Mouse (Mus musculus) hindbrain, embryonic 14.5 days (tissue): Measurements from ENCODE around the gene Polr3a. TPM values are rescaled to one million over a fixed set of nuclear protein-coding genes. Genes with fewer than 3 reads are reported as not detected.

Experiments
- ATAC-seq: fragments of 200-750 bp; cut with Nextera tagmentation; 2 replicates; pipeline ENCODE4 v1.8.0; 2017; ENCODE audit warnings: moderate number of reproducible peaks, mild to moderate bottlenecking, moderate TSS enrichment, moderate library complexity; ENCODE audit not compliant: low FRiP score
- DNase-seq: peaks from one replicate; pipeline ENCODE4 v3.0.0-alpha.2; 2015; ENCODE audit warnings: low spot score
- H3K27ac ChIP-seq: fragments of 300-500 bp; sonication (generic); 2 replicates; pipeline ENCODE4 v1.5.1; 2014; ENCODE audit warnings: mild to moderate bottlenecking, moderate library complexity
- H3K27me3 ChIP-seq: fragments of 300-500 bp; sonication (generic); 2 replicates; pipeline ENCODE4 v1.6.1; 2014; ENCODE audit warnings: mild to moderate bottlenecking, low read length, mixed read lengths; ENCODE audit not compliant: control insufficient read depth, insufficient read depth
- H3K36me3 ChIP-seq: fragments of 300-500 bp; sonication (generic); replicated peaks from 2 replicates; pipeline ENCODE4 v1.6.1; 2014; ENCODE audit not compliant: control insufficient read depth, insufficient read depth
- H3K4me1 ChIP-seq: fragments of 300-500 bp; sonication (generic); replicated peaks from 2 replicates; pipeline ENCODE4 v1.6.1; 2014; ENCODE audit warnings: antibody characterized with exemption, low read length, mixed read lengths; ENCODE audit not compliant: control insufficient read depth, insufficient read depth
- H3K4me2 ChIP-seq: fragments of 300-500 bp; sonication (generic); replicated peaks from 2 replicates; pipeline ENCODE4 v1.6.1; 2014; ENCODE audit warnings: mild to moderate bottlenecking, moderate library complexity
- H3K4me3 ChIP-seq: fragments of 300-500 bp; sonication (generic); replicated peaks from 2 replicates; pipeline ENCODE4 v1.5.1; 2014; ENCODE audit warnings: mild to moderate bottlenecking, low read length
- H3K9ac ChIP-seq: fragments of 300-500 bp; sonication (generic); 2 replicates; pipeline ENCODE4 v1.6.1; 2014
- H3K9me3 ChIP-seq: fragments of 300-500 bp; sonication (generic); 2 replicates; pipeline ENCODE4 v1.6.1; 2016; ENCODE audit warnings: low read length; ENCODE audit not compliant: control insufficient read depth
- WGBS: fragments of 180-500 bp; shearing (Covaris S2); extraction: QIAGEN DNeasy Blood & Tissue Kit; methylation state at CpG from one replicate; pipeline ENCODE4 v1.1.7; 2014; 5-methylcytosine and 5-hydroxymethylcytosine counted together
- polyA plus RNA-seq: library from polyadenylated mRNA; unstranded; fragments of >200 nt; fragmentation: Nextera tagmentation; extraction: Ambion mirVana; gene quantifications from 2 replicates; pipeline ENCODE4 v1.2.1, GENCODE M21; 2014

Gene Polr3a
- polyA plus RNA-seq, 1 experiment from 2014 or later = 18.6 TPM

DNA sequence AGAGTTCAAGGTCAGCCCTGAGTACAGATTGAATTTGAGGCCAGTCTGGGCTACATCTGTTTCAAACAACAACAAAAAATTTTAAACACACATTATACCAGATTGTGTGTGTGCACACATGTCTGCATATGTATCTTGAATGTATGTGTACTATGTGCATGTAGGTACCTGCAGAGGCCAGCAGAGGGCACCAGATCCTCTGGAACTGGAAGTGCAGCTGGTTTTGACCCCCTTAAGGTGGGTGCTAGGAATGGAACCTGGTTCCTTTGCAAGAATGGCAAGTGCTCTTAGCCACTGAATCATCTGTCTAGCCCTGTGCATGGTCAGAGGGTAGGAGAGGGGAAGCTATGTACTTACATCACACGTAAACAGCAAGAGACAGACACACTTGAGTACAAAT, 23.4 kb upstream of the Polr3a start:
- DNase-seq (no peak), ATAC-seq (no peak)
- Histone ChIP-seq H3K27ac (no peak overlapping the region), H3K4me1 (peaks cover 17% of the 10 kb centered on the region), H3K36me3 (no peaks in the 10 kb centered on the region), H3K4me3 (no peak overlapping the region), H3K9ac (no peak overlapping the region), H3K4me2 (no peak overlapping the region), H3K9me3 (peaks cover 7% of the 10 kb centered on the region; the same call in 1 of the 2 replicates), H3K27me3 (no peaks in the 10 kb centered on the region)
- 100% methylated on average over 1 of the region's 1 CpGs for WGBS

DNA sequence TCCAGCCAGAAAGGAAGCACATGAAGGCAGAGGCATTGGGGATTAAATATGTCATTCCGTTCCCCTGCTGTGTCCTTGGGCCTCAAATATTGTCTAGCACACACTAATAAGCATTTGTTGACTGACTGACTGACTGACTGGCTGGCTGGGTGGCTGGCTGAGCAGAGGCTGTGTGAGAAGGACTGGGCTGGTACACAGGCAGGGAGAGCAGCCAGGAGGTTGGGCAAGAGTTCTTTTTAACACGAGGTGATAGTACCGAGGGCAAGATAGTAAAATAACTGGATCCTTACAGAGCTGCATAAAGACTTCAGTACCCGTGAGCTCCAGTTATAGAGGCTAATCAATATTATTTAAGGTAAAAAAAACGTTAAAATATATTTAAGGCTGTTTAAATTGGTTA, 22.7 kb upstream of the Polr3a start:
- Histone ChIP-seq H3K4me3 (no peak overlapping the region), H3K27me3 (no peaks in the 10 kb centered on the region), H3K4me2 (no peak overlapping the region), H3K9ac (no peak overlapping the region), H3K36me3 (no peaks in the 10 kb centered on the region), H3K9me3 (peaks cover 7% of the 10 kb centered on the region; the same call in 1 of the 2 replicates), H3K4me1 (peaks cover 17% of the 10 kb centered on the region), H3K27ac (no peak overlapping the region)
- DNase-seq (no peak), ATAC-seq (no peak)
- WGBS = 66% methylated on average over 5 of the region's 5 CpGs

DNA sequence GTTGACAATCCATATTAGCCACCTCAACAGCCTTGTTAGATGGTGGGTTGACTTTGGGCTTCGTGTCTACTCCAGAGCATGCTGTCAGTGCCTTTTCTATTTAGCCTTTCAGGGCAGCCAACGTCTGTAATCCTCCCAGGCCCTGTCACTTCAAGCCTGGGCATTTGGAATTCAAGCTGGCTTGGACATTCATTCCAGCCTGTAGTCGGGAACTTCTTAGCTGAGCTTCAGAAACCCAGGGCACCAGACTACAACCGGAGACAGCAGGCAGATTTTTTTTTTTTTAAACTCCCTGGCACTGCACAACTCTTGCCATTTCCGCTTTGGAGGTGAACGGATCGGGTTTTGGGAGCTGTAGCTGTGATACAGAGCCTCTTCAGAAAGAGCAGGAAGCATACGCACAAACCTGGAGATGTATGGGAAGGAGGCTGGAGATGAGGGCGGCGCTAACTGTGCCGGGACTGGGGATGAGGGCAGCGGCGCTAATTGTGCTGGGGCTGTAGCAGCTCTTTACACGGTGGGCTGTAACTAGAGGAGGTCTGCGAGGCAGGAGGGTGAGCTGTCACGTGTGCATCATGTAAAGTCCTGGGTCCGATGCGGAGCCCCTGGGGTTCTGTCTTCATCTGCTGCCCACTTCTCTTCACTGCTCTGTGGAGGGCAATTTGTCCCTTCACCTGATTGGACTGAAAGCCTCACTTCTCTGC, 21.4 kb upstream of the Polr3a start:
- Histone ChIP-seq H3K4me1 (peaks cover 17% of the 10 kb centered on the region), H3K4me3 (no peak overlapping the region), H3K9ac (0 out of 2 replicates have a peak overlapping the region, but pooled peaks have one; percentile 3), H3K36me3 (no peaks in the 10 kb centered on the region), H3K27me3 (no peaks in the 10 kb centered on the region), H3K4me2 (peak overlapping the region; percentile 32), H3K9me3 (peaks cover 7% of the 10 kb centered on the region; the same call in 1 of the 2 replicates), H3K27ac (peak overlapping the region; percentile 28; the same call in 1 of the 2 replicates)
- DNase-seq (no peak), ATAC-seq (no peak)
- 13% methylated on average over 18 of the region's 18 CpGs for WGBS

DNA sequence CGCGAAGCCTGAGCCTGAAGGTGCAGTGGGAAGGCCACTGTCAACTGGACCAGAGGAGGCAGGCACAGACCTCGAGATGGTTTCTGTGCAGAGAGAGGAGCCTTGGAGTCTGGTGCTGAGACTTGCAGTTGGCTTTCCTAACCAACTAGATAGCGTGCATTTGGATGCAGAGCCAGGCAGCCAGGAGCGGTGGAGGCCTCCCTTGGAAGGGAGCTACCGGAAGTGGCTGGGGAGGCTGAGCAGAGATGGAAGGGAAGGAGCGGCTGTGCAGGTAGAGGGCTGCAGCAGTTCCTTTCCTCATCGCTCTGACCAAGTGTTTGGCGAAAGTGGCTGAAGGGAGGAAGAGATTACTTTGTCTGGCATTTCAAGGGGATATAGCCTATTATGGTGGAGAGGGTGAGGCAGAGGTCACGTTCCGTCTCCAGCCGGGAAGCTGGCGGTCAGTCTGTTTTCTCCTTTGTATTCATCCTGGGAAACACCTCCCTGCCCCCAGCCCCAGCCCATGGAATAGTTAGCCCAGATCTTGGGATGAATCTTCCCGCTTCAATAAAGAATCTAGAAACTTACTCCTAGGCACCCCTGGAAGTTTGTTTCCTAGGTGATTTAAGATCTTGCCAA, 20.7 kb upstream of the Polr3a start:
- 0 out of 2 replicates have a peak overlapping the region, but pooled peaks have one; percentile 32 for H3K4me2 ChIP-seq
- peaks cover 7% of the 10 kb centered on the region; the same call in 1 of the 2 replicates for H3K9me3 ChIP-seq
- WGBS = 23% methylated on average over 14 of the region's 14 CpGs
- DNase-seq = no peak
- H3K4me1 ChIP-seq = peaks cover 17% of the 10 kb centered on the region
- peak overlapping the region; percentile 28; the same call in 1 of the 2 replicates for H3K27ac ChIP-seq
- ATAC-seq = no peak
- H3K4me3 ChIP-seq = no peak overlapping the region
- H3K9ac ChIP-seq = no peak overlapping the region; the same call in 1 of the 2 replicates
- no peaks in the 10 kb centered on the region for H3K36me3 ChIP-seq
- H3K27me3 ChIP-seq = no peaks in the 10 kb centered on the region

DNA sequence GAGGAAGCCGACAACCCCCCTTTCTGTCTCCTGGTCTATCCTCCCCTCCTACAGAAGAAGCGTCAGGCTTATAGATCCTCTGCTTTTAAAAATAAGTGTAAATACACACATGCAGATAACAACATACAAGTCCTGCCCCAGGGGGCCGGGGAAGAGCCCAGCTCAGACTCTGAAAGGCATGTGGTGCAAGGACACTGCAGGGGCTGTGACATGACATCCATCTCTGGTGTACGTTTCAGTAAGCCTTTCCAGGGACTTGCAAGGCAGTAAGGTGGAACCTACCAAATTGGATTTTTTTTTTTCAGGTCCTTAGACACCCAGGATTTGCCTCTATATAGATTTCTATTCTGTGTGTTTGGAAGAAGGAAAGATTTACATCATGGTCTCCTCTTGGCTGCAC, 14.4 kb upstream of the Polr3a start:
- ATAC-seq (no peak), DNase-seq (peak; percentile 35)
- Histone ChIP-seq H3K4me3 (no peak overlapping the region), H3K36me3 (peaks cover 38% of the 10 kb centered on the region), H3K27ac (peak overlapping the region; percentile 96), H3K27me3 (no peaks in the 10 kb centered on the region), H3K4me2 (no peak overlapping the region), H3K9ac (peak overlapping the region; percentile 45), H3K9me3 (no peaks in the 10 kb centered on the region), H3K4me1 (peaks cover 12% of the 10 kb centered on the region)
- WGBS = 25% methylated on average over 4 of the region's 4 CpGs

DNA sequence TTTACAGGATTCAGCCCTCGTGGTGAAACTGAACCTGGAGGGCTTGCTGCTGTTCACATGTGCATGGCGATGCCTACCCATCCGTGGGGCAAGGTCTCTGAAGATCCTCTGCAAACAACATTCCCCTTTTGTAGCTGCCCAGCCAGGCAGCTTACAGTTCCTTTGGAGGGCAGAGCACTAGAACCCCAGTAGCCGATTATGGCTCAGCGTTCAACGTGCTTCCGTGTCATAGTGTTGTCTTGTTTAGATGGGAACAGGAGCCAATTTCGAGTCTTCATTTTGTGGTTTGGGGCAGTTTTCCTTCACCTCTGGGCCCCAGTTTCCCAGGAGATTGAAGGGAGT, 14.0 kb upstream of the Polr3a start:
- Histone ChIP-seq H3K9ac (peak overlapping the region; percentile 45), H3K4me2 (peak overlapping the region; percentile 17), H3K27me3 (no peaks in the 10 kb centered on the region), H3K9me3 (no peaks in the 10 kb centered on the region), H3K36me3 (peaks cover 43% of the 10 kb centered on the region), H3K4me3 (no peak overlapping the region), H3K4me1 (peaks cover 12% of the 10 kb centered on the region), H3K27ac (peak overlapping the region; percentile 96)
- WGBS = 4% methylated on average over 8 of the region's 8 CpGs
- ATAC-seq (peak; percentile 61; the same call in 1 of the 2 replicates), DNase-seq (no peak)

DNA sequence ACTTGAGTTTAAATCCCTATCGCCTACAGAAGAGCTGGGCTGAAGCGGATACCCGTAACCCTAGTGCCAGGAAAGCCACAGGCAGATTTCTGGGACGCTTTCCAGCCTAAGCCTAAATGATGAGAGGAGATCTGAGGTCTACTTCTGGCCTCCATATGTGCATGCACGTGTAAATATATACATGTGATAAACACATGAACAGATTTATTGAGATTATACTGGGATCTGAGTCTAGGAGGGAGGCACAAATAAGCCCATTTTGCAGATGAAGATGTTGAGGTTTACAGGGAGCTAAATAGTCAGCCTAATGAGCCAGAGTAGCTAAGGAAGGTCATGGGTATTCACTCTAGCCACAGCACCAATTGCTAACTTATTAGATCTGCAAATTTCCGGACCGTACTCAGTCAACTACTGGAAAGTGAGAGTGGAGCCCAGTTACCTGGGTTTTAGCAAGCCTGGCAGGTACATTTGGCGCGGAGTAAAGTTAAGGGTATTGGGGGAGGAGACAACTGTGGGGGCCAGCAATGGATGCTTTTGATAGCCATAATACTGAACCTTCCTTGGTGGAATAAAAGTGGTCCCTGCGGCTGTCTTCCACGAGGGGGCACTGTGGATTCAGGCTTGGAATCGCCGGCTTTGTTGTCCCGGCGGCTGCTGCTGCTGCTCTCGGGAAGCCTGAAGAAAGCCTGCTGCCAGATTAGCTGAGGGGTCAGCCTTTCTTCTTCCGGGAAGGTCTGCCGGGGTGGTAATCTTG, 13.4 kb upstream of the Polr3a start:
- peak overlapping the region; percentile 96 for H3K27ac ChIP-seq
- no peak overlapping the region for H3K4me3 ChIP-seq
- H3K9ac ChIP-seq = peak overlapping the region; percentile 45
- peaks cover 48% of the 10 kb centered on the region for H3K36me3 ChIP-seq
- WGBS = 19% methylated on average over 18 of the region's 18 CpGs
- H3K27me3 ChIP-seq = no peaks in the 10 kb centered on the region
- ATAC-seq = peak; percentile 76
- peak; percentile 97 for DNase-seq
- peak overlapping the region; percentile 17 for H3K4me2 ChIP-seq
- H3K9me3 ChIP-seq = no peaks in the 10 kb centered on the region
- peaks cover 12% of the 10 kb centered on the region for H3K4me1 ChIP-seq

DNA sequence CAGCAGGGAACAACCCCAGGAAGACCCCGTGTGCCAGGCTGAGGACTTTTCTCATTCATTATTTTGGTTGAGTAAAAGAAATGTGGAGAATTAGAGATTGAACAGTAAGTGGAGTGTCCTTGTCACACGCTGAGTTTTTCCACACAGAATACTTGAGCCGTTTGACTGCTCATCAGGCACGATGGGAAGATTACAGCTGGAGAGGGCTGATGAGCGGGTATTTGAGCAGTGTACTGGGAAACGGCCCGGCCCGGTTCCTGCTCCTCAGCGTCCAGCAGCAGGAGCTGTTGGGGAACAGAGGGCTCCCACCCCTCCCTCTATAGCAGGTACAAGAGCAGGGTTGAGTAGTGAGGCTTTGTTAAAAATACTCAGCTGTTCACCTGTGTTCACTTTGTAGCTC, 12.6 kb upstream of the Polr3a start:
- WGBS = 38% methylated on average over 9 of the region's 9 CpGs

More for the DNA sequence above, 12.6 kb upstream of the Polr3a start:
- ATAC-seq (no peak), DNase-seq (no peak)
- peaks cover 14% of the 10 kb centered on the region for H3K4me1 ChIP-seq
- H3K4me2 ChIP-seq = no peak overlapping the region
- H3K9ac ChIP-seq = no peak overlapping the region
- H3K27ac ChIP-seq = peak overlapping the region; percentile 63
- no peaks in the 10 kb centered on the region for H3K27me3 ChIP-seq
- H3K4me3 ChIP-seq = no peak overlapping the region
- no peaks in the 10 kb centered on the region for H3K9me3 ChIP-seq
- peaks cover 56% of the 10 kb centered on the region for H3K36me3 ChIP-seq
